Mouse (Mus musculus) frontal cortex, postnatal 10 days (tissue): ENCODE measurements around the gene Slc48a1.

Experiments
- DNase-seq, 2 experiments: peaks; one replicate each; pipeline ENCODE4 v3.0.0; 2022; ENCODE audit warnings: low spot score in 2 of 2, mixed read lengths in 1 of 2

Slc48a1 gene

GRCm38 (mm10) chr15:97825941-97826587, 47.7 kb downstream of the Slc48a1 start:
- DNase-seq = no peak

- DNase-seq = no peak
Measured at GRCm38 (mm10) chr15:97826588-97827261, 48.4 kb downstream of the Slc48a1 start.

- DNase-seq = no peak
Measured at GRCm38 (mm10) chr15:97827401-97827800, 49.1 kb downstream of the Slc48a1 start.

GRCm38 (mm10) chr15:97828221-97828842, 50.0 kb downstream of the Slc48a1 start:
- DNase-seq = no peak

- DNase-seq = no peak
Measured at GRCm38 (mm10) chr15:97828901-97829338, 50.6 kb downstream of the Slc48a1 start.

- DNase-seq = no peak
Measured at GRCm38 (mm10) chr15:97829432-97829831, 51.1 kb downstream of the Slc48a1 start.

- no peak for DNase-seq
Measured at GRCm38 (mm10) chr15:97830253-97830787, 52.0 kb downstream of the Slc48a1 start.

GRCm38 (mm10) chr15:97830788-97831241, 52.5 kb downstream of the Slc48a1 start:
- peak in 1 of 2 experiments; percentile 47 for DNase-seq

GRCm38 (mm10) chr15:97831242-97831986, 53.1 kb downstream of the Slc48a1 start:
- peak in 1 of 2 experiments; percentile 50 for DNase-seq

GRCm38 (mm10) chr15:97831987-97832640, 53.8 kb downstream of the Slc48a1 start:
- no peak for DNase-seq

GRCm38 (mm10) chr15:97832764-97833479, 54.6 kb downstream of the Slc48a1 start:
- DNase-seq = no peak

GRCm38 (mm10) chr15:97836153-97836893, 58.0 kb downstream of the Slc48a1 start:
- no peak for DNase-seq

- DNase-seq = no peak
Measured at GRCm38 (mm10) chr15:97836894-97837247, 58.6 kb downstream of the Slc48a1 start.

- no peak for DNase-seq
Measured at GRCm38 (mm10) chr15:97837491-97838061, 59.3 kb downstream of the Slc48a1 start.

- no peak for DNase-seq
Measured at GRCm38 (mm10) chr15:97838395-97838794, 60.1 kb downstream of the Slc48a1 start.

- DNase-seq = no peak
Measured at GRCm38 (mm10) chr15:97839012-97839411, 60.7 kb downstream of the Slc48a1 start.

- no peak for DNase-seq
Measured at GRCm38 (mm10) chr15:97839473-97839872, 61.2 kb downstream of the Slc48a1 start.

GRCm38 (mm10) chr15:97839991-97840455, 61.7 kb downstream of the Slc48a1 start:
- DNase-seq = no peak

- DNase-seq = no peak
Measured at GRCm38 (mm10) chr15:97840781-97841180, 62.5 kb downstream of the Slc48a1 start.
